Mouse (Mus musculus) spleen, adult 2 months (tissue): ENCODE measurements around the gene Myom3.

Experiments used
- CTCF ChIP-seq: fragments of 200-500 bp; IDR thresholded peaks from 2 replicates; pipeline ENCODE4 v1.5.1; 2011; ENCODE audit warnings: mild to moderate bottlenecking, inconsistent platforms; ENCODE audit not compliant: insufficient read depth, insufficient read length, insufficient replicate concordance; ENCODE audit errors: extremely low read depth
- POLR2A ChIP-seq: fragments of 200-500 bp; IDR thresholded peaks from 2 replicates; pipeline ENCODE4 v1.6.1; 2011; ENCODE audit warnings: low read depth, low read length, inconsistent platforms

- TF ChIP-seq POLR2A (no peak), CTCF (no peak)
These were observed 2.1 kb downstream of the Myom3 start for GRCm38 (mm10) chr4:135761569-135761968.
